Mouse (Mus musculus) spleen, adult 12 weeks (tissue): Measurements from ENCODE around the gene Lrba.

Experiments used
- DNase-seq: peaks from one replicate; pipeline ENCODE4 v3.0.0; 2022; ENCODE audit warnings: low spot score

The Lrba gene

GRCm38 (mm10) chr3:86687571-86688209 is 463.2 kb downstream of the Lrba start:
- no peak for DNase-seq

DNA sequence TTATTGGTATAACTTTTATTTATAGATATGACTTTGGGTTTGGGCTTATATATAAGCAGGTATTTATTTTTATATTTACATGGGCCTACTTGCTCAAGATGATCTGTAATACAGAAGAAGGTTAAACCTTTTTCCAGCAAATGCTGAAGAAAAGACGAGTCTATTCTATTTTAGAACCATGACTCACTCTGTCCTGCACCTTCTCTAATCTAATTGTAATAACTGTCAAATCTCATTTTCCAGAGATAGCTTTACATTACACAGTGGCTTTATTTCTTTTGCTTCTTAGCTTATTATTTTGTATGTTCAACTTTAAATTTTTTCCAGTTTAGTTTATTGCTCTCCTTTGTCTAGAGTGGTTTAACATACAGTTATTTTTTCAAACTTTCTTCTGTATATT is 464.0 kb downstream of the Lrba start:
- DNase-seq, result no peak

DNA sequence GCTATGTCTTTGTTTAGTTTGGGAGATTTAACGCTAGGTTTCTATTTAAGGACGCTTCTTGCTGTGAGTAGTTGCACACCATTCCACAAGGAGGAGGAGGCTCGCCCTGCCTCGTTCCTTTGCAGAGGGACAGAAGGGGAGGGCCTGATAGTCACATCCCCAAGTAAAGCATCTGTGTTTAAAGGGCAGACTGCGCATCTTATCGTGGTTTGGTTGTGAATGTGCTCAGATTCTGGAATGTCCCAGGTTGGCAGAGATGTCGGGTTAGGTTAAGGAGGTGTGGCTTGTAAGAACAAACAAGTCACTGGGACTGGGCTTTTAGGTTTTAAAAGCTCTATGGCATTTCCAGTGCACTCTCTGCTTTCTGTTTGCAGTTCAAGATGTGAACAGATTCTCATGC is 464.8 kb downstream of the Lrba start:
- no peak for DNase-seq

DNA sequence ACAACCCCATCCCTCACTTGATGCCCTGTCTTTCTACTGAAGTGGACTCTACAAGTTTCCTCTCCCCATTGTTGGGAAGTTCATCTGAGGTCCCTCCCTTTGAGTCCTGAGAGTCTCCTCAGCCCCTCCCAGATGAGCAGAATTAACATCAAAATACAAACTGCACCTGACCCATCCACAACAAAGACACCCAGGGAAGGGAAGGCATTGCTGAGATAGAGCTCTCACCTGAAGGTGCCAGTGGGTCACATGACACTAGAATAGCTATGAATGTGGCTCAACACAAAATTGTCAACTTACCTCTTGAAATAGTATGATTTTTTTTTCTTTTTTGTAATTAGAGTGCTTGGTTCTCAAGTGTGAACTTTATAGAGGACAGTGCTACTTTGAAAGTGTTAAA is 468.3 kb downstream of the Lrba start:
- no peak for DNase-seq

- no peak for DNase-seq
Observed at GRCm38 (mm10) chr3:86693553-86693952, 469.1 kb downstream of the Lrba start.

DNA sequence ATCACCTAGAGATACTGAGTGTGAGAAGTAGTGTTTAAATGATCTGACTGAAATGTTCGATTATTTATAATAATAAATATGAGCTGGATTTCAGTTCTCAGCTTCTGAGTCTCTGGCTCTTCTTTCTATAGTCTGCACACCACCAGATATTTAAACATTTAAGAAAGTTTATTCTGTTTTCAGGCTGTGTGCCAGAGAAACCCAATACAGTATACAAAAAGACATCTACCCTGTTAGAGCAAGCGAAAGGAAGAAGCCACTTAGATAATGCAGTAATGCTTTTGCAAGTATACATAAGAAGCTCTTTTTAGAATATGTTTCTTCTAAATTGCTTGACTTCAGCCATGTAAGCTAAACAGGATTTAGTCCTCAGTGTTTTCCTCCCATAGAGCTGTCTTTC is 474.5 kb downstream of the Lrba start:
- DNase-seq, result no peak

- no peak for DNase-seq
Observed at GRCm38 (mm10) chr3:86701163-86701563, 476.7 kb downstream of the Lrba start.

DNA sequence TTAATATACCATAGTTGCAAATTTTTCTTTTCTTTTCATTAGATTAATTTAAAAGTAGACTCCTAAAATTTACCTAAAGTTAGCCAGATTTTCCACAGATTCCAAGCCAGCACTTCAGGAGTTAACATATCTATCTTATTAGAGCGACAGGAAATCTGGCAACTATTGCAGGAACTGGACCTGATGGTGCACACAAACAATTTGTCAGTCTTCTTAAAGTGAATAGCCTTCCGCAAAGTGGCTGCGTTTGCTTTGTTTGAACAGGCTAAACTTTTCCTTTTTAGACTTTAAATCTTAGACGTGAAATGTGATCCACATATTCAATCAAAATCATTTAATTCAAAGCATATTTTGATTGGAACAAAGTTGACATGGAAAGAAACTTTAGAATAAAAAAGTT is 485.0 kb downstream of the Lrba start:
- DNase-seq, result no peak

GRCm38 (mm10) chr3:86711530-86711929 is 487.1 kb downstream of the Lrba start:
- DNase-seq, result no peak

- no peak for DNase-seq
Observed at GRCm38 (mm10) chr3:86712758-86713157, 488.3 kb downstream of the Lrba start.

- no peak for DNase-seq
Observed at GRCm38 (mm10) chr3:86714446-86714845, 490.0 kb downstream of the Lrba start.

DNA sequence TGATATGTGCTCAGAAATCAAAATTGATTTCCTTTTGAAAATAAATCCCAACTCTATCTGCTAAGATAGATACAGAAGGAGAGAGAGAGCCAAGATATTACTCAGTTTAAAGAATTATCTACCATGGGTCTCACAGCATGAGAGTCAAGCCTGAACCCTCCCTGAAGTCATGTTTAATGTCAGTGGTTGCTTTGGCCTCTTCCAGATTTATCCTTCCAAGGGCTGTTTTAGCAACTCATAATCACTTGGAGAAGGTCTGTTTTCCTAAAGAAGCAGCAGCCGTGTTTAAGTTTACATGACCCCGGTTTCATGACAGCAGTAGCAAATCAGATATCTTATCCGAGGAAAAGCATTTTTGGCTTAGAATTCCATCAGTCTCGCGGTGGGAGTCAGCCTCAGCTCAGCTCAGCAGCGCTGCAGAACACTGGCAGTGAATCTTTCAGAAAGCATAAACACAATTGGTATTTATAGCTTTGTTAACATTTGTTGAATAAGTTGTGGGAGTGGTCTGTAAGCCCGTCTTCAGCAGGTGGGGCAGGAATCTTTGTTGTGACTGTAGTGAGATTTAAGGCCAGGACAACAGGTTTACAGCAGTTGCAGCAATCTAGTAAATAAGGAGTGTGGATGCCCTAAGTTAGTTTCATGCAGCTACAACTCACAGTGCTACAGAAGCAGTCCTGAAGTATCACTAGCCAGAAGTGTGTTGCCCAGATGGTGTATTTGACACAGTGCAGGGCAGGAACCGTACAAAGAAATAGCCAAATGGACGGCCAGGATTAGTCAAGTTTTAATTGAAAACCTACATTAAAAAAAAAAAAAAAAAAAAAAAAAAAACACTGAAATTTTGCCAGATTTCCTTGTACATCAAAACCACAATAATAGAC is 499.2 kb downstream of the Lrba start:
- DNase-seq, result no peak

- no peak for DNase-seq
Observed at GRCm38 (mm10) chr3:86725113-86725512, 500.6 kb downstream of the Lrba start.

- no peak for DNase-seq
Observed at GRCm38 (mm10) chr3:86738831-86739230, 514.4 kb downstream of the Lrba start.

- DNase-seq, result no peak
Observed at GRCm38 (mm10) chr3:86739745-86740144, 515.3 kb downstream of the Lrba start.

DNA sequence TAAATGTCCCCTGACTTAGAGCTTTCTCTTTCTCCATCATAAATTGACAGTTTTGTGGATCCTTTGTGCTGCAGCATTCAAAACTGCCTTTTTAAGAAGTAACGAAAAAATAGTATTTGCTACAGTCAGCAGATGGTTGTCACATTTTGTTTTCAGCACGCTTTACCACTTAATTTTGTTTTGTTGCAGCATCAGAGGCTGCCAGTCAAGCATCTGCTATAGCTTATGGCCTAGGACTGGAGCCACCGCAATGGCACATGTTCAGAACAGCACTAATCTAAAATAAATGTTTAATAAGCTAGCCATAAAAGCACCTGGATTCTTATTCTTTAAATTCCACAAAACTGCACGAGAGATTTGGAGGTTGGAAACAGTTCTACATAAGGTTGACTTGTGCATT is 520.9 kb downstream of the Lrba start:
- DNase-seq, result no peak

GRCm38 (mm10) chr3:86745769-86746512 is 521.5 kb downstream of the Lrba start:
- DNase-seq, result no peak

DNA sequence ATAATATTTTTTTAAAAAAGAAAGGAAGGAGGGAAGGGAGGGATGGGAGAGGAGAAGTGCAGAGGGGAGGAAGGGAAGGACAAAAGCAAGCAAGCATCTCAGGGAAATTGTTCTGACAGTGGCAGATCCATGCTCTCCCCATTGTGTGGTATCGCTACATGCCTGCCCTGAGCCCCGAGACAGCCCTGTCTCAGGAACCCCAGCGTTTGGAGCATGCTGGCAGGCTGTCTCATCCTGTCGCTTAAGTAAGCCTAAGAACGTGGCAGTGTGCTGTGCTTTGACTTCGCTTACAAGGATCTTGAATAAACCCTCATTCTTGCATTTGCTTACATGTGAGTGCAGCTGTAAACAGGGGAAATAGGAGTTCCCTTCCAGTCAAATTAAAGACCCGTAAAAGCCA is 526.2 kb downstream of the Lrba start:
- no peak for DNase-seq

- DNase-seq, result no peak
Observed at GRCm38 (mm10) chr3:86754178-86754577, 529.7 kb downstream of the Lrba start.

- no peak for DNase-seq
Observed at GRCm38 (mm10) chr3:86754595-86755557, 530.4 kb downstream of the Lrba start.

GRCm38 (mm10) chr3:86756548-86756947 is 532.1 kb downstream of the Lrba start:
- DNase-seq, result no peak

GRCm38 (mm10) chr3:86758727-86759126 is 534.2 kb downstream of the Lrba start:
- DNase-seq, result no peak
